Mouse (Mus musculus) MEL (cell line): ENCODE data around the gene Drc1.

Source experiments
- CTCF ChIP-seq, 3 experiments: IDR thresholded peaks in 2 of 3; conservative IDR thresholded peaks in 1 of 3; 2 replicates each; pipeline ENCODE4 v1.5.1; 2011 to 2012; ENCODE audit warnings: low read length in 3 of 3, low read depth in 2 of 3, mild to moderate bottlenecking in 2 of 3, improper control_type of control experiment in 1 of 3, inconsistent platforms in 1 of 3, mixed read lengths in 1 of 3, moderate library complexity in 1 of 3; ENCODE audit not compliant: control insufficient read depth in 1 of 3, insufficient read depth in 1 of 3, poor library complexity in 1 of 3, severe bottlenecking in 1 of 3
- ELF1 ChIP-seq: IDR thresholded peaks from 2 replicates; pipeline ENCODE4 v1.6.1; 2014; ENCODE audit warnings: low read depth, mild to moderate bottlenecking, inconsistent platforms, low read length, improper control_type of control experiment, moderate library complexity
- POLR2A ChIP-seq, 2 experiments: IDR thresholded peaks; 2 replicates each; pipeline ENCODE4 v1.6.1; 2011 to 2012; ENCODE audit warnings: low read length in 2 of 2, mild to moderate bottlenecking in 2 of 2, control low read depth in 1 of 2, improper control_type of control experiment in 1 of 2, low read depth in 1 of 2, moderate library complexity in 1 of 2; ENCODE audit not compliant: control insufficient read depth in 1 of 2, insufficient read depth in 1 of 2, poor library complexity in 1 of 2
- TAL1 ChIP-seq: IDR thresholded peaks from 2 replicates; pipeline ENCODE4 v1.6.1; 2012; ENCODE audit warnings: mild to moderate bottlenecking, inconsistent platforms, low read length, moderate library complexity, mixed read lengths

DNA sequence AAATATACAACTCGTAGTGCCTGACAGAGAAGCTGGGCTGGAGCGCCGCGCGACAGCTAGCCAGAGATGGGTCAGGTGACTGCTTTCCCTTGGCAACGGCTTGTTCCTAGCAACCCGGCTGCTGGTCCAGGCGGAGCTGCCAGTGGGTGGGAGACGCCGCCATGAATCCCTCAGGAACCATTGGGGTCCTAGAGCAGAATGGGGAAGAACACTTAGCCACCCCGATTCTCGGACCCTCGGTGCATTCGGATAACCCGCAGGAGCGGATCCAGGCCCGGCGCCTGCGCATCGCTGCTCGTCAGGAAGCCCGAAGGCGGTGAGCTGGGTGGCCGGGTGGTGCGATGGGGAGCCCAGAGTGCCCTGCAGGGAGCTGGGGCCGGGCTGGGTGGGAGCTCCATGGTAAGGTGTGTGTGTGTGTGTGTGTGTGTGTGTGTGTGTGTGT is at the start of gene Drc1:
- TF ChIP-seq TAL1 (no peak), POLR2A (IDR thresholded peaks at IDR 0.05; ENCODE audit: control insufficient read depth in 1 of 2, insufficient read depth in 1 of 2, low read depth in 1 of 2, low read length in 2 of 2, poor library complexity in 1 of 2) (no peak), CTCF (IDR thresholded peaks at IDR 0.05 in 2 of 3, conservative IDR thresholded peaks at IDR 0.05 in 1 of 3; ENCODE audit: control insufficient read depth in 1 of 3, insufficient read depth in 1 of 3, low read depth in 2 of 3, low read length in 3 of 3, poor library complexity in 1 of 3, severe bottlenecking in 1 of 3) (no peak), ELF1 (no peak)
